36 mouse cellular contexts compared by ENCODE assay signal in genomic region chr2:28498431-28498830, GRCm38 (mm10). TPM values are rescaled to one million over a fixed set of nuclear protein-coding genes. Genes with fewer than 3 reads are reported as not detected.
DNase-seq lines count a peak whose midpoint lies in the region; ATAC-seq and TF ChIP-seq lines count a peak whose summit lies in the region.
"Had no signal": no experiment of that assay in that cellular context is flagged by ENCODE, and none has a peak within 500 bp of the region (broad histone marks: within the 10 kb centered on the region; RNA-seq: fewer than 3 reads in every experiment).

No protein-coding gene starts in this region.

- H3K4me3 ChIP-seq in cerebellum, adult 2 months (replicated peaks; ENCODE audit: insufficient read depth, low read depth, low read length): no peak overlapping the region
- H3K4me3 ChIP-seq: forebrain, embryonic 15.5 days; heart, adult 2 months; heart, embryonic 12.5 days; layer of hippocampus, adult 2 months; liver, embryonic 12.5 days; megakaryocyte, embryonic 14.5 days; midbrain, embryonic 12.5 days; myocyte; neural tube, embryonic 12.5 days had no signal

- 0 out of 2 replicates have a peak, but pooled peaks have one; percentile 44 for ATAC-seq in megakaryocyte progenitor cell, adult 5-6 weeks (replicated peaks; ENCODE audit: poor library complexity)
- ATAC-seq: forebrain, embryonic 15.5 days; hindbrain, embryonic 16.5 days; liver, embryonic 12.5 days; liver, postnatal 0 days; Patski had no signal

- DNase-seq in cerebellum, adult 9-11 months: peak; percentile 0
- no peak for DNase-seq in cerebellum, adult 2 months
- peak; percentile 2 for DNase-seq in heart, postnatal 4 days
- no peak for DNase-seq in heart, adult 18-20 months
- DNase-seq in right cerebral cortex, postnatal 10 days (ENCODE audit: low spot score in 2 of 2): peak; percentile 15 to 19
- no peak for DNase-seq in right cerebral cortex, adult 18-20 months
- no peak for DNase-seq in right cerebral cortex, postnatal 36 days (ENCODE audit: low spot score in 2 of 2)
- DNase-seq: adrenal gland, postnatal 14 days; cerebellum, adult 11-12 months; heart, adult 2 months; kidney, adult 2 months; kidney, postnatal 36 days; left cerebral cortex, postnatal 4 days; liver, postnatal 0 days; lung, postnatal 36 days; right cerebral cortex, postnatal 4 days; thymus, postnatal 4 days had no signal

- no peak overlapping the region for H3K27ac ChIP-seq in cerebellum, adult 2 months (ENCODE audit: insufficient read depth, low read length)
- H3K27ac ChIP-seq: forebrain, embryonic 15.5 days; heart, adult 2 months; layer of hippocampus, adult 2 months; liver, embryonic 12.5 days; midbrain, embryonic 12.5 days; neural tube, embryonic 12.5 days; stomach, postnatal 0 days had no signal

- WGBS in cerebellum, adult 2 months: 89% methylated on average over 4 of the region's 4 CpGs

- no peaks in the 10 kb centered on the region for H3K27me3 ChIP-seq in cerebellum, adult 2 months (ENCODE audit: control insufficient read depth, insufficient read depth, low read length)
- H3K27me3 ChIP-seq: forebrain, embryonic 15.5 days; heart, embryonic 12.5 days; liver, embryonic 12.5 days; midbrain, embryonic 12.5 days; neural tube, embryonic 12.5 days; Patski had no signal

- no peaks in the 10 kb centered on the region for H3K4me1 ChIP-seq in cerebellum, adult 2 months (ENCODE audit: control insufficient read depth, insufficient read depth, low read length)
- H3K4me1 ChIP-seq: forebrain, embryonic 15.5 days; heart, embryonic 12.5 days; liver, embryonic 12.5 days; midbrain, embryonic 12.5 days; neural tube, embryonic 12.5 days had no signal

- no peak for TF ChIP-seq CTCF in cerebellum, adult 2 months (IDR thresholded peaks at IDR 0.05; ENCODE audit: borderline replicate concordance, insufficient read depth, low read depth, low read length)

- TF ChIP-seq POLR2A in cerebellum, adult 2 months (IDR thresholded peaks at IDR 0.05; ENCODE audit: borderline replicate concordance, insufficient read depth, low read length): no peak

RNA-seq across cellular contexts. Expression of gene Gbgt1, which starts 1.7 kb away (rescaled TPM):
- 1.1 and 1.5 TPM in 2 replicates for polyA plus RNA-seq in cerebellum, adult 2 months (2012; rRNA removed)
- 1 to 10 TPM in 1 of 2 experiments, under 1 TPM in 1; 0.83 to 1.8 TPM for total RNA-seq in heart, postnatal 4 days (2021)
- total RNA-seq in heart, adult 18-20 months (2021): 1 to 10 TPM; 2.4 to 2.7 TPM
- not detected in 2 replicates for total RNA-seq in megakaryocyte progenitor cell, adult 5-6 weeks (2015)
- total RNA-seq in megakaryocyte progenitor cell, adult 5-6 weeks (2017): not detected in 2 replicates
- total RNA-seq: G1E had no signal
- polyA plus RNA-seq: embryonic facial prominence, embryonic 11.5 days; G1E; heart, postnatal 0 days; myocyte; Patski had no signal

RNA-seq across cellular contexts. Expression of gene Gm10134, which starts 7.5 kb away (rescaled TPM):
- polyA plus RNA-seq in cerebellum, adult 2 months (2012; rRNA removed): 0.48 TPM in 1 of 2 replicates, not detected in the other
- total RNA-seq in heart, postnatal 4 days (2021): 1 to 10 TPM in 1 of 2 experiments, not detected in 1; 1.2 TPM
- 1 to 10 TPM; 1.1 to 1.2 TPM for total RNA-seq in heart, adult 18-20 months (2021)
- not detected in 2 replicates for total RNA-seq in megakaryocyte progenitor cell, adult 5-6 weeks (2015)
- not detected in 2 replicates for total RNA-seq in megakaryocyte progenitor cell, adult 5-6 weeks (2017)
- total RNA-seq: G1E; layer of hippocampus, postnatal 14 days; left cerebral cortex, postnatal 4 days; midbrain, postnatal 0 days had no signal
- polyA plus RNA-seq: embryonic facial prominence, embryonic 11.5 days; G1E; heart, embryonic 12.5 days; myocyte; Patski had no signal

RNA-seq across cellular contexts. Expression of gene Ralgds, which starts 14.5 kb away (rescaled TPM):
- polyA plus RNA-seq in cerebellum, adult 2 months (2012; rRNA removed): 133 and 151 TPM in 2 replicates
- 10 to 100 TPM; 23.9 to 26.0 TPM for total RNA-seq in heart, postnatal 4 days (2021)
- total RNA-seq in heart, adult 18-20 months (2021): 10 to 100 TPM in 1 of 2 experiments, 1 to 10 TPM in 1; 8.7 to 11.5 TPM
- total RNA-seq in megakaryocyte progenitor cell, adult 5-6 weeks (2015): 3.4 and 7.4 TPM in 2 replicates
- total RNA-seq in megakaryocyte progenitor cell, adult 5-6 weeks (2017): 3.2 and 3.3 TPM in 2 replicates

RNA-seq across cellular contexts. Expression of gene Mrps2, which starts 30.6 kb away (rescaled TPM):
- polyA plus RNA-seq in cerebellum, adult 2 months (2012; rRNA removed): 43.2 and 44.5 TPM in 2 replicates
- total RNA-seq in heart, postnatal 4 days (2021): 10 to 100 TPM; 48.3 to 50.4 TPM
- 10 to 100 TPM; 42.6 to 43.7 TPM for total RNA-seq in heart, adult 18-20 months (2021)
- total RNA-seq in megakaryocyte progenitor cell, adult 5-6 weeks (2015): 64.8 and 71.0 TPM in 2 replicates
- total RNA-seq in megakaryocyte progenitor cell, adult 5-6 weeks (2017): 31.2 and 32.5 TPM in 2 replicates

RNA-seq across cellular contexts. Expression of gene 1700007K13Rik, which starts 32.3 kb away (rescaled TPM):
- polyA plus RNA-seq in cerebellum, adult 2 months (2012; rRNA removed): 4.0 TPM in 2 replicates
- total RNA-seq in heart, postnatal 4 days (2021): not detected
- total RNA-seq in heart, adult 18-20 months (2021): under 1 TPM in 1 of 2 experiments, not detected in 1; 0.82 TPM
- total RNA-seq in megakaryocyte progenitor cell, adult 5-6 weeks (2015): not detected in 2 replicates
- not detected in 2 replicates for total RNA-seq in megakaryocyte progenitor cell, adult 5-6 weeks (2017)
- total RNA-seq: G1E; gastrocnemius, adult 18-20 months; heart, adult 2 months had no signal
- polyA plus RNA-seq: liver, embryonic 12.5 days; liver, postnatal 0 days; spleen, adult 2 months had no signal

Comparison
In these comparisons a context has a peak if more than half of its experiments do, and no peak if none do; other contexts are left out.
1. DNase-seq: peak in cerebellum, adult 9-11 months (single experiment), heart, postnatal 4 days (single experiment) and right cerebral cortex, postnatal 10 days (2 of 2); none in cerebellum, adult 2 months (0 of 2), heart, adult 18-20 months (0 of 2), right cerebral cortex, adult 18-20 months (single experiment) and right cerebral cortex, postnatal 36 days (0 of 2).